Mouse (Mus musculus) hindbrain, embryonic 12.5 days (tissue): Measurements from ENCODE around the gene Spsb1. TPM values are rescaled to one million over a fixed set of nuclear protein-coding genes. Genes with fewer than 3 reads are reported as not detected.

Experiments
- ATAC-seq: fragments of 200-750 bp; cut with Nextera tagmentation; 2 replicates; pipeline ENCODE4 v1.8.0; 2017; ENCODE audit warnings: moderate TSS enrichment; ENCODE audit not compliant: low FRiP score
- H3K27ac ChIP-seq: fragments of 300-500 bp; sonication (generic); 2 replicates; pipeline ENCODE4 v1.5.1; 2016; ENCODE audit warnings: mild to moderate bottlenecking
- H3K27me3 ChIP-seq: fragments of 300-500 bp; sonication (generic); 2 replicates; pipeline ENCODE4 v1.6.1; 2016; ENCODE audit warnings: mild to moderate bottlenecking
- H3K36me3 ChIP-seq: fragments of 300-500 bp; sonication (generic); 2 replicates; pipeline ENCODE4 v1.6.1; 2016; ENCODE audit warnings: mild to moderate bottlenecking
- H3K4me1 ChIP-seq: fragments of 300-500 bp; sonication (generic); 2 replicates; pipeline ENCODE4 v1.6.1; 2016
- H3K4me2 ChIP-seq: fragments of 300-500 bp; sonication (generic); replicated peaks from 2 replicates; pipeline ENCODE4 v1.6.1; 2016; ENCODE audit warnings: mild to moderate bottlenecking
- H3K4me3 ChIP-seq: fragments of 300-500 bp; sonication (generic); 2 replicates; pipeline ENCODE4 v1.5.1; 2016; ENCODE audit warnings: mild to moderate bottlenecking
- H3K9ac ChIP-seq: fragments of 300-500 bp; sonication (generic); 2 replicates; pipeline ENCODE4 v1.6.1; 2016; ENCODE audit warnings: mild to moderate bottlenecking, moderate library complexity
- H3K9me3 ChIP-seq: fragments of 300-500 bp; sonication (generic); replicated peaks from 2 replicates; pipeline ENCODE4 v1.6.1; 2016; ENCODE audit warnings: mild to moderate bottlenecking
- WGBS: fragments of 180-500 bp; shearing (Covaris S2); methylation state at CpG from one replicate; pipeline ENCODE4 v1.1.7; 2016; 5-methylcytosine and 5-hydroxymethylcytosine counted together
- polyA plus RNA-seq: library from polyadenylated mRNA; unstranded; fragments of >200 nt; fragmentation: Nextera tagmentation; extraction: Ambion mirVana; gene quantifications from 2 replicates; pipeline ENCODE4 v1.2.1, GENCODE M21; 2016

Spsb1 gene
- polyA plus RNA-seq, 1 experiment from 2014 or later: 15.5 TPM

GRCm38 (mm10) chr4:149875296-149875695 lies 79.5 kb downstream of the Spsb1 start:
- Histone ChIP-seq H3K4me1 (peaks cover 36% of the 10 kb centered on the region), H3K4me2 (no peak overlapping the region), H3K27ac (peak overlapping the region; percentile 66), H3K9me3 (no peaks in the 10 kb centered on the region), H3K27me3 (no peaks in the 10 kb centered on the region; the same call in 1 of the 2 replicates), H3K4me3 (no peak overlapping the region), H3K36me3 (no peaks in the 10 kb centered on the region), H3K9ac (no peak overlapping the region; the same call in 1 of the 2 replicates)
- no peak for ATAC-seq
- 27% methylated on average over 6 of the region's 6 CpGs for WGBS

DNA sequence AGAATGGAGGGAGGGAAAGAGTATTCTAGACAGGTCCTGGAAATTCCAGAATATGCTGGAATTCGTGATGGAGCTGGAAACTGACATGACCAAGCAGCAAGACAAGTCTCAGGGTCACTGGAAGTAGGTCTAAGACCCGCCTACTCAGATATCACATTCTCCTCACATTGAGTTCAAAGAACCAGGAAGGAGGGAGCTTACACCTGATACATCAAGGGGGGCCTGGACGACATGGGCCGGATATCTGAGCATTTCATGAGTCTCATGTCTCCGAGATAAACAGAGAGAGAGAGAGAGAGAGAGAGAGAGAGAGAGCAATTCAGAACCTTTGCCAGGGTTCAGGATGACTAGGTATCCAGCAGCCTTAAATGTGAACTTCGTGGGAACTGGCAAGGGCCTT lies 82.6 kb downstream of the Spsb1 start:
- H3K9me3 ChIP-seq: no peaks in the 10 kb centered on the region
- WGBS: 72% methylated on average over 6 of the region's 6 CpGs

DNA sequence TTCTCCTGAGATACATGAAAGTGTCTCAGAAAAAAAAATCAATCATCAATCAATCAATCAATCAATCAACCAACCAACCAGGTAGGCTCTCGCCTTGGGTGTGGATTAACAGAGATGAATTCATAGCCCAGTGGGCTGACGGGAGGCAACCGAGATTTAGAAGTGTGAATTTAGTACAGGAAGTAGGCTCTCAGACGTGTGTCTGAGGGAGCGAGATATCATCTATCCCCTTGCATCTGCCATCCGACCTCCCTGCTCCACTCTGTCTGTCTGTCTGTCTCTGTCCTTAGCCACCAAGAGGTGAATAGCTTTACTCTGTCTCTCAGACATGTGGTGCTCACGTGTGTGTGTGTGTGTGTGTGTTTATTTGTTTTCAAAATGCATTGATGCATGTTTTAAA lies 83.3 kb downstream of the Spsb1 start:
- no peaks in the 10 kb centered on the region for H3K36me3 ChIP-seq
- WGBS: 78% methylated on average over 7 of the region's 7 CpGs
- no peaks in the 10 kb centered on the region for H3K27me3 ChIP-seq
- no peak overlapping the region for H3K9ac ChIP-seq
- H3K9me3 ChIP-seq: no peaks in the 10 kb centered on the region
- H3K4me3 ChIP-seq: no peak overlapping the region
- peaks cover 20% of the 10 kb centered on the region for H3K4me1 ChIP-seq
- ATAC-seq: no peak
- H3K27ac ChIP-seq: no peak overlapping the region
- H3K4me2 ChIP-seq: no peak overlapping the region

More for the DNA sequence above, 82.6 kb downstream of the Spsb1 start:
- no peak for ATAC-seq
- Histone ChIP-seq H3K36me3 (no peaks in the 10 kb centered on the region), H3K4me3 (no peak overlapping the region), H3K27me3 (no peaks in the 10 kb centered on the region; the same call in 1 of the 2 replicates), H3K4me1 (peaks cover 27% of the 10 kb centered on the region), H3K27ac (no peak overlapping the region), H3K4me2 (no peak overlapping the region), H3K9ac (no peak overlapping the region)

DNA sequence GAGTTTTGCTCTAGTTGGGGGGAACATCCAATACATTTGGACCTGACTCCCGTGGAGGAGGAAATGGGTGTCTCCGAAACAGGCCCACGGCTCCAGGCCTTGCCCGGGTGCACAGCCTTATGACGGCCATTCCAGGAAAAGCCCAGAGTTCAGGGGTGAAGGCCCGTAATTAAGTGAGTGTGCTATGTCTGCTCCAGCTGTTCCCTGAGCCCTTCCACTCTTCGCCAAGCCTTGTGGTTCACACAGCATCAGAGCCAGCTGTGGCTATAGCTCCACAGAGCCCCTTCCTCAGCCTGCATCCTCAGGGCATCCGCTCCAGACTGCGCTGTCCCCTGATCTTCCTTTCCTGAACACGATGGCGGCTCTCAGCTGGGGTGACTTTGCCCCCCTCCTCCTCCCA lies 83.8 kb downstream of the Spsb1 start:
- H3K36me3 ChIP-seq: no peaks in the 10 kb centered on the region
- 75% methylated on average over 11 of the region's 11 CpGs for WGBS
- H3K9ac ChIP-seq: no peak overlapping the region
- H3K9me3 ChIP-seq: no peaks in the 10 kb centered on the region
- no peak overlapping the region for H3K4me3 ChIP-seq
- ATAC-seq: no peak
- H3K4me2 ChIP-seq: no peak overlapping the region
- peaks cover 15% of the 10 kb centered on the region for H3K4me1 ChIP-seq
- no peak overlapping the region for H3K27ac ChIP-seq
- H3K27me3 ChIP-seq: no peaks in the 10 kb centered on the region

GRCm38 (mm10) chr4:149870412-149870811 lies 84.4 kb downstream of the Spsb1 start:
- Histone ChIP-seq H3K9me3 (no peaks in the 10 kb centered on the region), H3K9ac (no peak overlapping the region), H3K4me3 (no peak overlapping the region), H3K4me2 (no peak overlapping the region), H3K27ac (no peak overlapping the region), H3K4me1 (peaks cover 9% of the 10 kb centered on the region), H3K36me3 (no peaks in the 10 kb centered on the region), H3K27me3 (no peaks in the 10 kb centered on the region)
- ATAC-seq: no peak

- no peaks in the 10 kb centered on the region for H3K9me3 ChIP-seq
- peak overlapping the region; percentile 19; the same call in 1 of the 2 replicates for H3K9ac ChIP-seq
- no peaks in the 10 kb centered on the region for H3K27me3 ChIP-seq
- H3K27ac ChIP-seq: no peak overlapping the region
- no peak overlapping the region for H3K4me3 ChIP-seq
- H3K36me3 ChIP-seq: no peaks in the 10 kb centered on the region
- no peak for ATAC-seq
- 75% methylated on average over 14 of the region's 14 CpGs for WGBS
- H3K4me1 ChIP-seq: peaks cover 3% of the 10 kb centered on the region; the same call in 1 of the 2 replicates
- H3K4me2 ChIP-seq: no peak overlapping the region
Measured at GRCm38 (mm10) chr4:149868725-149869124, 86.1 kb downstream of the Spsb1 start.

DNA sequence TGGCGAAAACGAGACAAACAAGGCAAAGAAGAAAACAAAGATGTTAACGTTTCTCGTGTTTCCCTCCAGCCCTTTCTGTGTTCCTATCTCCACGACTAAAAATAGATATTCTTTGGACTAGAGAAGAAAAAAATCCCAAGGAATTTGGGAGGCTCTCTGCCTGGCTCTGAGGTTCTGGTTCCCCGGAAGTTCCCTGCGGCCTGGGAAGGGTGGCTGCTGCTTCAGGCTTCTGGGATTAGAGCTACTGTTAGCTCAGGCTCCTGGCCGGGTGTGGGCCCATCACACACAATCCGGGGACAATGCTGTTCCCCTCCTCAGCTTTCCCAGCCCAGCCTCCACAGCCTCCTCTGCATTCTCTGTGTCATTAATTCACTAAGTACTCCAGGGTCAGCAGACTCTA lies 86.8 kb downstream of the Spsb1 start:
- no peak overlapping the region for H3K9ac ChIP-seq
- H3K4me1 ChIP-seq: peaks cover 3% of the 10 kb centered on the region; the same call in 1 of the 2 replicates
- H3K4me2 ChIP-seq: no peak overlapping the region
- H3K9me3 ChIP-seq: no peaks in the 10 kb centered on the region
- WGBS: 75% methylated on average over 9 of the region's 9 CpGs
- ATAC-seq: no peak
- no peak overlapping the region for H3K4me3 ChIP-seq
- no peaks in the 10 kb centered on the region for H3K36me3 ChIP-seq
- H3K27me3 ChIP-seq: no peaks in the 10 kb centered on the region
- H3K27ac ChIP-seq: no peak overlapping the region

DNA sequence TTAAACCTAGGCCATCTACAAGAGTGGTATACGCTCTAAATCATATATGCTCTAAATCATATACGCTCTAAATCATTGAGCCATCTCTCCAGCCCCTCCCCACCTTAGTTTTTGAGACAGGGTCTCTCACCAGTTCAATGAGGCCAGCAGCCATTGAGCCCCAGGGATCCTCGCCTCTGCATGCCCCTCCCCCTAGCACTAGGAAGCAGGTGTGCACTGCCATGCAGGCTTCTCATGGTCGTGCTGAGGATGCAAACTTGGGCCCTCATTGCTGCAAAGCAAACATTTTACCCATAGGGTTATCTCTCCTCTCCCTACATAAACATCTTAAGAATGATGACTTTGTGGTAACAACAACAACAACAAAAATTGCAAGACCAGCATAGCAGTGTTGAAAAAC lies 87.5 kb downstream of the Spsb1 start:
- Histone ChIP-seq H3K4me3 (no peak overlapping the region), H3K27ac (no peak overlapping the region), H3K9me3 (no peaks in the 10 kb centered on the region), H3K36me3 (no peaks in the 10 kb centered on the region), H3K27me3 (no peaks in the 10 kb centered on the region), H3K4me2 (no peak overlapping the region), H3K9ac (no peak overlapping the region), H3K4me1 (peaks cover 3% of the 10 kb centered on the region; the same call in 1 of the 2 replicates)
- no peak for ATAC-seq
- WGBS: 72% methylated on average over 4 of the region's 4 CpGs

DNA sequence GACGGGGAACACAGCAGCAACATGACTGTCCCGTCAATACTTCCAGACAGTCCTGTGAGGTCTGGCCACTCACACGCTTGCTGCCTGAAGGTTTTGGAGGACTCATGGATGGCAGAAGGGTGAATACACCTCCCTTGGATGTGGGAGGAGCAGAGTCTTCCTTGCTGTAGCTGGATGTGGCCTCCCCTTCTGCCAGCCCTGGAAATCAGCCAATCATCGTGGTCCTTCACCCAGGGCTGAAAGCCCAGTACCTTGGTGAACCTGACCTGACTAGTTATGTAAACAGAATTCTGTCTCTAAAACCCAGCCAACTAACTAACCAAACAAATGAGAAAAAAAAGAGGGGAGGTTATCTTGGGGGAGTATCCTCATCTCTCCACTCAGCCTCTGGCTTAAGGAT lies 90.4 kb downstream of the Spsb1 start:
- Histone ChIP-seq H3K9ac (no peak overlapping the region), H3K4me2 (no peak overlapping the region), H3K27me3 (no peaks in the 10 kb centered on the region), H3K27ac (no peak overlapping the region), H3K9me3 (no peaks in the 10 kb centered on the region), H3K4me1 (peaks cover 3% of the 10 kb centered on the region; the same call in 1 of the 2 replicates), H3K4me3 (no peak overlapping the region), H3K36me3 (no peaks in the 10 kb centered on the region)
- WGBS: 81% methylated on average over 4 of the region's 4 CpGs
- no peak for ATAC-seq

- no peaks in the 10 kb centered on the region for H3K36me3 ChIP-seq
- 90% methylated on average over 9 of the region's 9 CpGs for WGBS
- no peaks in the 10 kb centered on the region for H3K27me3 ChIP-seq
- H3K9me3 ChIP-seq: no peaks in the 10 kb centered on the region
- no peak overlapping the region for H3K9ac ChIP-seq
- no peak overlapping the region for H3K27ac ChIP-seq
- no peaks in the 10 kb centered on the region; the same call in 1 of the 2 replicates for H3K4me1 ChIP-seq
- ATAC-seq: no peak
- H3K4me2 ChIP-seq: no peak overlapping the region
- no peak overlapping the region for H3K4me3 ChIP-seq
Measured at GRCm38 (mm10) chr4:149863522-149863921, 91.3 kb downstream of the Spsb1 start.

DNA sequence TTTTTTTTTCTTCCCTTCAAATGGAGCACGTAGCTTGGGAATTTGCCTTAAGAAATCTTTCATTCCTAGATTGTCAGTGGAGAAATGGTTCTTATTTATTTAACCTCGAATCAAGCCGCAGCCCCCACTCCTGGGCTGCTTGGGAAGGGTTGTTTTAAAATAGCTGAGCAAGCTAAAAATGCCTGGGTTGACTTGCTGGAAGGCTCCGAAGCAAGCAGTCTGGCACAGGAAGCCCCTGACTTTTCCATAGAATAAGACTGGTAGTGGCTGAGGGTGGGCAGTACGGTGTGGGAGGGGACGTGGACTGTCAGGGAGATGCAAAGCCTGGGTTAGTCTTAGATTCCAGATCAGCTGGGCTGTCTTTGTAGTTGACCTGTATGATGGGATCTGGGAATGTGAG lies 94.5 kb downstream of the Spsb1 start:
- no peak overlapping the region for H3K4me3 ChIP-seq
- no peak for ATAC-seq
- no peak overlapping the region for H3K4me2 ChIP-seq
- 75% methylated on average over 6 of the region's 6 CpGs for WGBS
- H3K27ac ChIP-seq: no peak overlapping the region
- no peaks in the 10 kb centered on the region for H3K36me3 ChIP-seq
- no peaks in the 10 kb centered on the region for H3K27me3 ChIP-seq
- no peak overlapping the region for H3K9ac ChIP-seq
- peaks cover 14% of the 10 kb centered on the region for H3K4me1 ChIP-seq
- no peaks in the 10 kb centered on the region for H3K9me3 ChIP-seq

DNA sequence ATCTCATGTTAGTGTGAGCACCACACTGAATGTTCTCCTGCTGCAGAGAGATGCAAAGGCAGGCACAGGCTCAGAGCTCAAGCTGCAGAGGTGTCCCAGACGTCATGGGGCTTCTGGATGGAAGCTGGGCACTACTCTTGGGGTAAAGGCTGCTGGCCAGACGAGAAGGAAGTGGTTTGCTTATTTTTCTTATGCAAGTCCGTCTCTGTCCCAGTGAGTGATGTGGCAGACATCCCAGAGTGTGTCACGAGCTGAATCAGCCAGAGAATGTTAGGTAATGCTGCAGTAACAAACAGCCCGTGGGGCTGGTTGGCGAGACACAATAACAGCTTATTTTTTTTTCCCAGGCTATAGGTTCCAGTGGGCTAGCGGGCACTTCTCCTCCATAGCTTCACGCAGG lies 96.3 kb downstream of the Spsb1 start:
- ATAC-seq: no peak
- H3K9me3 ChIP-seq: no peaks in the 10 kb centered on the region
- no peaks in the 10 kb centered on the region for H3K36me3 ChIP-seq
- no peak overlapping the region for H3K4me3 ChIP-seq
- no peak overlapping the region for H3K4me2 ChIP-seq
- no peak overlapping the region for H3K27ac ChIP-seq
- H3K4me1 ChIP-seq: peaks cover 29% of the 10 kb centered on the region
- no peaks in the 10 kb centered on the region for H3K27me3 ChIP-seq
- 61% methylated on average over 8 of the region's 8 CpGs for WGBS
- no peak overlapping the region for H3K9ac ChIP-seq

DNA sequence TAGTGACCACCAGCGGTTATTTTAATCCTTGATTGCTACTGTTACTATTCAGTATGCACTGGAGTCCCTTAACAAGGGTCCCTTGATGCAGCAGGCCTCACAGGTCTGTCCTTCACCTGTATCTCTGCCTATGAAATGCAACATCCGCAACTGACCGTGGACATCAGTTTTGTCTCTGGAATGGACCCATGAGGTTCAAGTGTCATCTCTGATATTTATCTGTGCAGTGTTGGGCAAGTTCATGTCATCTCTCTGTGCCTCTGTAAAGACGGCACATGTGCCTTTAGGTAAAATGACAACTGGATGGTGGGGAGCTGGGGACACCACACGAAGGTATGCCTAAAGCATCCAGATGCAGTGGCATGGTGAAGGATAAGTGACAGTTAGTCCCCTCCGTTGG lies 96.7 kb downstream of the Spsb1 start:
- Histone ChIP-seq H3K9me3 (no peaks in the 10 kb centered on the region), H3K36me3 (no peaks in the 10 kb centered on the region), H3K4me1 (peaks cover 29% of the 10 kb centered on the region), H3K27me3 (no peaks in the 10 kb centered on the region), H3K4me2 (no peak overlapping the region), H3K4me3 (no peak overlapping the region), H3K9ac (0 out of 2 replicates have a peak overlapping the region, but pooled peaks have one; percentile 23), H3K27ac (no peak overlapping the region)
- ATAC-seq: no peak
- 79% methylated on average over 6 of the region's 6 CpGs for WGBS
